Mouse (Mus musculus) thymus, adult 18-20 months (tissue): ENCODE data around the gene Gtdc1.

ENCODE experiments used
- DNase-seq, 2 experiments: peaks; one replicate each; pipeline ENCODE4 v3.0.0; 2022; ENCODE audit warnings: mixed read lengths in 2 of 2

Gene Gtdc1

GRCm38 (mm10) chr2:44927482-44927811 is at the start of gene Gtdc1:
TSS of gene Gtdc1 (minus strand) at chr2:44927657.
- DNase-seq: no peak

- no peak for DNase-seq
Observed at GRCm38 (mm10) chr2:44977051-44977450, 49.6 kb upstream of the Gtdc1 start.

- no peak for DNase-seq
Observed at GRCm38 (mm10) chr2:44976484-44976883, 49.0 kb upstream of the Gtdc1 start.

DNA sequence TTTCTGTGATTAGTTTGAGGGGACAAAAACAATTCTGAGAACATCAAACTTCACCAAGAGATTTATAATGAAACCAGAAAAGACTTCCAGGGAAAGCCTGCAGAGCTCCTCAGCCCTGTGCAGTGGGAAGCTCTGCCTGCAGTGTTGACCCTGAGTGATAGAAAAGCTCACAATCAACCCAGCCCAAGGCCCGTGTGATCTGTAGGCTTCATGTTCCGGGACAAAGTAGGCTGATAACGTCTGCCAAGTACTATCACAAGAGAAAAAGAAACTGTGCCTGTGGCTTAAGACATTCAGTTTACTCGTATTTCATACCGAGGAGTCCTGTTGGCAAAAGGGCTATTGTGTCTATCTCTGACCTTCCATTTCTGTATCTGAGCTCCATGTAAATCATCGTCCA is 46.4 kb upstream of the Gtdc1 start:
- no peak for DNase-seq

- DNase-seq: no peak
Observed at GRCm38 (mm10) chr2:44970087-44970646, 42.7 kb upstream of the Gtdc1 start.

GRCm38 (mm10) chr2:44969640-44970039 is 42.2 kb upstream of the Gtdc1 start:
- no peak for DNase-seq

- no peak for DNase-seq
Observed at GRCm38 (mm10) chr2:44969226-44969625, 41.8 kb upstream of the Gtdc1 start.

- no peak for DNase-seq
Observed at GRCm38 (mm10) chr2:44965834-44966555, 38.5 kb upstream of the Gtdc1 start.

DNA sequence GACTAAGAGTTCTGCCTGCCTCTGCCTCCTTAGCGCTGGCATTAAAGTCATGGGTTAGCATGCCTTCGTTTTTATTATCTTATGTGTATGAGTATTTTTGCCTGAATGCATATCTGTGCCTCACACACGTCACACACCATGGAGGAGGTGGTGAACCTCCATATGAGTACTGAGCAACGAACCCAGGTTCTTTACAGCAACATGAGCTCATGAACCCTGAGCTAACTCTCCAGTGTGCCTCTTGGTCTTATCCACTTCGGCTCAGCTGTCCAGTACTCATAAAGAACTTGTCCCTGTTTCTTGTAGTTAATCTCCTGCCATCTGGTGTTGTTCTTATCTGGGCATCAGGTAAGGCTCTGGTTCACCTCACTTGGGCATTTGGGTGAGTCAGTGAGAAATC is 35.2 kb upstream of the Gtdc1 start:
- no peak for DNase-seq

GRCm38 (mm10) chr2:44961192-44961591 is 33.7 kb upstream of the Gtdc1 start:
- DNase-seq: no peak

DNA sequence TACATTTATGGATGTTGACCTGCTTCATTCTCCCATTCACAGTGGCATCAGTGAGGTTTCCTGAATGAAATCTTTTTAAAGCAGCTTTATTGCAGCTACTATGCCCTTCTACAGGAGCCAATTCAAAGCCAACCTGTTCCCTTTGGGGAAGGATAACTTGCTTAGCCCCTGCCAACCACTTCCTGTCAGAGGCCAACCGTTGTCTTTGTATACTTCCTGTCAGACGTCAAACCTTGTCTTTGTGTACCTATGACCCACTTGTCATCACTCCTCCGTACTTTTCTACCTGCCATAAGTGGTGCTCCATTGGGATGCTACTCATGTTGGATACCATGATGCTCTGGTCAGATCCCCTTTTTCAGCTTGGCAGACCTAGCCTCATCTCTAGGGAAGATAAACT is 33.1 kb upstream of the Gtdc1 start:
- peak in 1 of 2 experiments; percentile 57 for DNase-seq

GRCm38 (mm10) chr2:44957329-44957797 is 29.9 kb upstream of the Gtdc1 start:
- DNase-seq: no peak

DNA sequence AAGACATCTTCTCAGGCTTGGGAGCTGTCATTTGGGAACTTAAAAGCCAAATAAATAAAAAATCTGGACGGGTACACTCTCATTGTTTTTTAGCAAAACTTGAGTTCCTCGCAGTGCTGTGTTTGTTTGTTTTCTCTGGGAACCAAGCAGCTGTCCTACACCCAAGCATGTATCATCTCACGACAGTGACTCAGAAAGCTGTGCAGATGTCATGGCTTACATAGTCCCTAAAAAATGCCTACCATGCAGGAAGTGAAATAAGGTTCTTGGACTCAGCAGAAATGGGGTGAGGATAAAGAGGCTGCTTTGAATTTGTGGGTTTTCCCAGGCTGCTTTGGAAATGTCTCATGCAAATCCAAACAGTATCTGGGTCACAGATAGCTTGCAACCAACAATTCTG is 28.8 kb upstream of the Gtdc1 start:
- no peak for DNase-seq

GRCm38 (mm10) chr2:44955506-44955905 is 28.0 kb upstream of the Gtdc1 start:
- DNase-seq: no peak

DNA sequence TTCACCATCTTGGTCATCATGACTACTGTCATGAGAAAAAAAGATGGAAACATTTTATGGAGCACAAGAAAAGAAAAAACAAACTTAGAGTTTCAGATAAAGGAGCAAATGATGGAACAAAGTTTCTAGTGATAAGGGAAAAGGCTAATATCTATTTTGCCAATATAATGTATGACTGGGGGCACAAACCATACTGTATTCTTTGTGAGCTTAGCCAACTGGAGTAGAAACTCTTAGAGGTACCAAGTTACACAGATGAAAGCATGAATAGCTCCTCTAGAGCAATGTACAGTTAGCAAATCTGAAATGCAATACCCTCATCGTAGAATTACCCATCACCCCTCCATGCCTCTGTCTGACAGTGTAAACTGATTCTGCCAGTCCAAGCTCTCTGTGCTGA is 26.7 kb upstream of the Gtdc1 start:
- DNase-seq: no peak

GRCm38 (mm10) chr2:44952830-44953422 is 25.5 kb upstream of the Gtdc1 start:
- DNase-seq: no peak

DNA sequence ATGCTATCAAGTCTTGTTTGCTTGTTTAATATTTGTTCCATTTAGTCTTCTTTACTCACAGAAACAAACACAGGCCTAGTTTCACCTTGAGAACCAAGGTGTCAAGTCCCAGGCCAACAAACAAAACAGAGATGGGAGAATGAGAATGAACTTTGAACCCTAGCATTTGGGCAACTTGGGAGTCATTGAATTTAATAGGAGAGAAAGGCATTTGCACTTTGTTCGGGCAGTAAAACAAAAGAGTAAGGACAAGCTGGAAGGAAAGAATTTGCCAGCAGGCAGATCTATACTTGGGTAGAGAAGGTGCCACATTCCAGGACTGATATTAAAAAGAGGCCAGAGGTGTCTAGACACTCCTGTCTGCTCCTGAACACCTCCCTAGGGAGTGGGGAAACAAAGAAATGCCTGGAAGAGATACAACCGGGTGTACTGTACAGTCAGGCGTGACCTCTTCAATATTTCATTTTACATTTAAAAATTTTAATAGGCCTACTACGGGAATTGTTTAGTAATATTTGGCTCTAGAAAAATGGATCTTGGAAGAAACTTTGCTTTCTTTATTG is 24.3 kb upstream of the Gtdc1 start:
- no peak for DNase-seq

DNA sequence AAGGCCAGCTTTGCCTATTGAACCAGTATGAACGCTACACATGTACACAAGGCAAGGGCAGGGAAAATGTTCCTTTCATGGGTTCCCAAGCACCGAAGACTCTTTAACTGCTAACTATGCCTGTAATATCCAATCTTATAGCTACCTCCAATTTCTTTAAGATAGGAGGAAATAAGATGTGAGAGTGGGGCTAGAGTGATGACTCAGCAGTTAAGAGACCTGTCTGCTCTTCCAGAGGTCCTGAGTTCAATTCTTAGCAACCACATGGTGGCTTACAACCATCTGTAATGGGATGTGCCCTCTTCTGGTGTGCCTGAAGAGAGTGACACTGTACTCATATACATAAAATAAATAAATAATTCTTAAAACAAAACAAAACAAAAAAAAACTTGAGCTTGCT is 17.2 kb upstream of the Gtdc1 start:
- no peak for DNase-seq

DNA sequence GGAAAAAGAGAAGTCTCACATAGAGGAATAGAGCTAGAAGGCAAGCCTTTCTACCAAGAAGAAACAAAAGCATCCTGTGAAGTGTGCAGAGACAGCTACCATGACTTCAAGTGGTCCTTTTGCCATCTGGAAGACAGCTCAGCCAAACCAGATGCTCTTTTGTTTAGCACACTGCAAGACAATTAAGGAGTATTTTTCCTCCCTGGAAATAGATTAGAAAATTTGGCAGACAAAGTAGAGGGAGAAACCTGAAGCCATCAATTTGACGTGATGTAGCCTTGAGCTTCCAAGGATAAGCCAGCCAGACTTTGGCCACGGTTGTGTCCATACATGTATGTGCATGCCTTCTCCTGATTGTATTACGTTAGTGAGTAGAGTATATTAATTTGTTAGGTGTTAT is 3.5 kb upstream of the Gtdc1 start:
- no peak for DNase-seq

DNA sequence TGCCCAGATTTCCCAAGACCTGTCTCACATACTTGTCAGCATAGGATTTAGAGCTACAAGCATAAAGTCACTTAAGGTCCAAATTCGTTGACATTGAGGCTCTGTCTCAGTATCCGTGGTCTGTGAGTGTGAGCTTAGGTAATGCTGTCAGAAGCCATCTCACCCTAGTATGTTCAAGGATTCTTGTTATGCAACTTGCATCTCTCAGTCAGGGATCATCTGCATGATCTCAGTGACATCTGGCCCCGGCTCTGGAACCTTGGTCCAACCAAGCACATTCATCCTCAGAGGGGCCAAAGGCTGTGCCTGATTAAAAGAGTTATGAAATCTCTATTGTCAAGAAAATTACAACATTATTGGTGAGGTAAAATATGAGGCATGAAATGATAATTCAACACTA is 1.2 kb upstream of the Gtdc1 start:
- DNase-seq: no peak

DNA sequence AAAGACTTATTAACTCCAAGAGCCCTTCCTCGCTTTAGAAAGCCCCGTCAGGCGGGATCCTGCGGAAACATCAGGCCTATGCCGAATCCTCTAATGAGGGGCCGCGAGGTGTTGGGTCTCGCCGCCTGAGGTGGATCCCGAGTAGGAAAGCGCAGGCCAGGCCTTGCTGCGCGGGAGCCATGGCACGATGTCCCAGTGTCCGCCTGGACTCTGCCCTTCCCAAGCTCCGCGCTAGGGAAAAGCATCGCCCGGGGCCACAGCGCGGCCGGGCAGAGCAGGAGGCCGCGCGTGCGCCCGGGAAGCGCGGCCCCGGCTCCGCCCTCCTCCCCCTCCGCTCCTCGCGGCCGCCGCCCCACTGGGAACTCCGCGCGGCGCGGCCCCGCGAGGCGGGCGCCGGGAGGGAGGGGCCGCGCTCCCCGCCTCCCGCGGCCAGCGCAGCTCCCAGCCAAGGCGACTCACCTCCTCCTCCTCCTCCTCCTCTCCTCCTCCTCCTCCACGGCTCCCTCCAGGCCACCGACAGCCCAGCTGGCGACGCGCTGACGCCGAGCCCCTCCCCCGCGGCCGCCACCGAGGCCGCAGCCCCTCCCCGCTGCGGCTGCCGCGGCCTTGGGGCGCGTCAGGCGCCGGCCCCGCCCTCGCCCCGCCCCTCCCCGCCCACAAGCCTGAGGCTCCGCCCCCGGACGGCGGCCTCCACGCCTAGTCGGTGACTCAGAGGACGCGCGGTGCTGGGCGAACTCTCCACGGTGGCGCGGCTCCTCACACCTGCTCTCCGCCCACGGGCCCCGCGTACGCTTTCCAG is 575 bp downstream of the Gtdc1 start:
- peak; percentile 86 to 88 for DNase-seq

GRCm38 (mm10) chr2:44926167-44926682 is 1.2 kb downstream of the Gtdc1 start:
- no peak for DNase-seq

- no peak for DNase-seq
Observed at GRCm38 (mm10) chr2:44924618-44925017, 2.8 kb downstream of the Gtdc1 start.
